Mouse (Mus musculus): Measurements from ENCODE around the gene Actl6a. TPM values are rescaled to one million over a fixed set of nuclear protein-coding genes. Genes with fewer than 3 reads are reported as not detected.
"Not testable (repeated sequence)": the region's sequence is repeated elsewhere in the genome, so short reads cannot be mapped to it uniquely, and the experiment has no call there.

The Actl6a gene
- polyA plus RNA-seq (2014; fragmentation: Nextera tagmentation; extraction: Ambion mirVana) = 235 and 239 TPM in 2 replicates

- WGBS = 85% methylated on average over 9 of the region's 9 CpGs
- not testable (repeated sequence) for H3K4me3 ChIP-seq (ENCODE audit: low read depth, low read length); DNase-seq (ENCODE audit: low spot score); H3K9me3 ChIP-seq (ENCODE audit: control insufficient read depth, low read length); H3K36me3 ChIP-seq (ENCODE audit: control insufficient read depth, insufficient read depth, low read length); H3K4me2 ChIP-seq (replicated peaks; ENCODE audit: low read depth, low read length); H3K27me3 ChIP-seq (ENCODE audit: control insufficient read depth, insufficient read depth, low read length); ATAC-seq (ENCODE audit: low FRiP score); H3K4me1 ChIP-seq (replicated peaks; ENCODE audit: control insufficient read depth, insufficient read depth, low read length); H3K27ac ChIP-seq (ENCODE audit: low read depth, low read length); H3K9ac ChIP-seq (ENCODE audit: low read depth, low read length)
Observed at GRCm38 (mm10) chr3:32705647-32706348, at the start of gene Actl6a. Gene Actl6a (plus strand): TSS chr3:32706298.

GRCm38 (mm10) chr3:32656398-32656994, 49.6 kb upstream of the Actl6a start:
- Histone ChIP-seq H3K4me1 (replicated peaks; ENCODE audit: control insufficient read depth, insufficient read depth, low read length) (no peaks in the 10 kb centered on the region), H3K27ac (ENCODE audit: low read depth, low read length) (no peak overlapping the region), H3K4me3 (ENCODE audit: low read depth, low read length) (no peak overlapping the region), H3K36me3 (ENCODE audit: control insufficient read depth, insufficient read depth, low read length) (no peaks in the 10 kb centered on the region), H3K9me3 (ENCODE audit: control insufficient read depth, low read length) (no peaks in the 10 kb centered on the region), H3K27me3 (ENCODE audit: control insufficient read depth, insufficient read depth, low read length) (no peaks in the 10 kb centered on the region), H3K9ac (ENCODE audit: low read depth, low read length) (no peak overlapping the region), H3K4me2 (replicated peaks; ENCODE audit: low read depth, low read length) (no peak overlapping the region)
- WGBS = 83% methylated on average over 10 of the region's 10 CpGs
- DNase-seq (ENCODE audit: low spot score) (no peak), ATAC-seq (ENCODE audit: low FRiP score) (no peak)

DNA sequence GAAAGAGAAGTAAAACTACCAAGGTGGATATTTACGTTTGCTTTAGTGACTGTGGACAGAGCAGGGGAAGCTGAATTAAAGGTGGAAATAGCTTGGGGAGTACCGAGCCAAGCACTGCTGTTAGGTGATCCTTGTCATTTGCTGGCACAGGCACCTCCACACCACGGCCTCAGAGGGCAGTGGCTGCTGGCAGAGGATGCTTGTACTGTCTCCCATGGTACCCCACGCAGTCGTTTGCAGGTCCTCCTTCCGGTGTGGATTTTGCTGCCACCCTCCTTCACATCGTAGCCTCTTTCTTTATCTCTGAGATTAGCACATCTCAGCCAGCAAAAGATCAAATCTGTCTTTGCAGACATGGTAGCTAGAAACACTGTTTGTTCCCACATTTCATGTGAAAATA, 47.7 kb upstream of the Actl6a start:
- no peak overlapping the region for H3K4me2 ChIP-seq (replicated peaks; ENCODE audit: low read depth, low read length)
- H3K36me3 ChIP-seq (ENCODE audit: control insufficient read depth, insufficient read depth, low read length) = no peaks in the 10 kb centered on the region
- ATAC-seq (ENCODE audit: low FRiP score) (no peak), DNase-seq (ENCODE audit: low spot score) (no peak)
- H3K27me3 ChIP-seq (ENCODE audit: control insufficient read depth, insufficient read depth, low read length) = no peaks in the 10 kb centered on the region
- no peak overlapping the region for H3K9ac ChIP-seq (ENCODE audit: low read depth, low read length)
- H3K4me3 ChIP-seq (ENCODE audit: low read depth, low read length) = no peak overlapping the region
- H3K9me3 ChIP-seq (ENCODE audit: control insufficient read depth, low read length) = no peaks in the 10 kb centered on the region
- WGBS = 87% methylated on average over 7 of the region's 7 CpGs
- no peaks in the 10 kb centered on the region for H3K4me1 ChIP-seq (replicated peaks; ENCODE audit: control insufficient read depth, insufficient read depth, low read length)
- no peak overlapping the region for H3K27ac ChIP-seq (ENCODE audit: low read depth, low read length)

GRCm38 (mm10) chr3:32658821-32659220, 47.3 kb upstream of the Actl6a start:
- Histone ChIP-seq H3K9me3 (ENCODE audit: control insufficient read depth, low read length) (no peaks in the 10 kb centered on the region), H3K9ac (ENCODE audit: low read depth, low read length) (no peak overlapping the region), H3K4me1 (replicated peaks; ENCODE audit: control insufficient read depth, insufficient read depth, low read length) (no peaks in the 10 kb centered on the region), H3K4me3 (ENCODE audit: low read depth, low read length) (no peak overlapping the region), H3K27me3 (ENCODE audit: control insufficient read depth, insufficient read depth, low read length) (no peaks in the 10 kb centered on the region), H3K36me3 (ENCODE audit: control insufficient read depth, insufficient read depth, low read length) (no peaks in the 10 kb centered on the region), H3K4me2 (replicated peaks; ENCODE audit: low read depth, low read length) (no peak overlapping the region), H3K27ac (ENCODE audit: low read depth, low read length) (no peak overlapping the region)
- no peak for DNase-seq (ENCODE audit: low spot score)
- ATAC-seq (ENCODE audit: low FRiP score) = no peak
- WGBS = 84% methylated on average over 16 of the region's 16 CpGs

GRCm38 (mm10) chr3:32659506-32659905, 46.6 kb upstream of the Actl6a start:
- Histone ChIP-seq H3K9ac (ENCODE audit: low read depth, low read length) (no peak overlapping the region), H3K9me3 (ENCODE audit: control insufficient read depth, low read length) (no peaks in the 10 kb centered on the region), H3K36me3 (ENCODE audit: control insufficient read depth, insufficient read depth, low read length) (no peaks in the 10 kb centered on the region), H3K27me3 (ENCODE audit: control insufficient read depth, insufficient read depth, low read length) (no peaks in the 10 kb centered on the region), H3K4me3 (ENCODE audit: low read depth, low read length) (no peak overlapping the region), H3K4me2 (replicated peaks; ENCODE audit: low read depth, low read length) (no peak overlapping the region), H3K4me1 (replicated peaks; ENCODE audit: control insufficient read depth, insufficient read depth, low read length) (no peaks in the 10 kb centered on the region), H3K27ac (ENCODE audit: low read depth, low read length) (no peak overlapping the region)
- DNase-seq (ENCODE audit: low spot score) (no peak), ATAC-seq (ENCODE audit: low FRiP score) (no peak)
- WGBS = 93% methylated on average over 2 of the region's 2 CpGs

- H3K4me3 ChIP-seq (ENCODE audit: low read depth, low read length) = no peak overlapping the region
- WGBS = 51% methylated on average over 8 of the region's 8 CpGs
- H3K4me1 ChIP-seq (replicated peaks; ENCODE audit: control insufficient read depth, insufficient read depth, low read length) = no peaks in the 10 kb centered on the region
- no peak overlapping the region for H3K4me2 ChIP-seq (replicated peaks; ENCODE audit: low read depth, low read length)
- H3K9ac ChIP-seq (ENCODE audit: low read depth, low read length) = no peak overlapping the region
- no peak for ATAC-seq (ENCODE audit: low FRiP score)
- no peaks in the 10 kb centered on the region for H3K36me3 ChIP-seq (ENCODE audit: control insufficient read depth, insufficient read depth, low read length)
- H3K9me3 ChIP-seq (ENCODE audit: control insufficient read depth, low read length) = no peaks in the 10 kb centered on the region
- H3K27ac ChIP-seq (ENCODE audit: low read depth, low read length) = no peak overlapping the region
- no peak for DNase-seq (ENCODE audit: low spot score)
- H3K27me3 ChIP-seq (ENCODE audit: control insufficient read depth, insufficient read depth, low read length) = no peaks in the 10 kb centered on the region
Observed at GRCm38 (mm10) chr3:32660276-32660675, 45.8 kb upstream of the Actl6a start.

DNA sequence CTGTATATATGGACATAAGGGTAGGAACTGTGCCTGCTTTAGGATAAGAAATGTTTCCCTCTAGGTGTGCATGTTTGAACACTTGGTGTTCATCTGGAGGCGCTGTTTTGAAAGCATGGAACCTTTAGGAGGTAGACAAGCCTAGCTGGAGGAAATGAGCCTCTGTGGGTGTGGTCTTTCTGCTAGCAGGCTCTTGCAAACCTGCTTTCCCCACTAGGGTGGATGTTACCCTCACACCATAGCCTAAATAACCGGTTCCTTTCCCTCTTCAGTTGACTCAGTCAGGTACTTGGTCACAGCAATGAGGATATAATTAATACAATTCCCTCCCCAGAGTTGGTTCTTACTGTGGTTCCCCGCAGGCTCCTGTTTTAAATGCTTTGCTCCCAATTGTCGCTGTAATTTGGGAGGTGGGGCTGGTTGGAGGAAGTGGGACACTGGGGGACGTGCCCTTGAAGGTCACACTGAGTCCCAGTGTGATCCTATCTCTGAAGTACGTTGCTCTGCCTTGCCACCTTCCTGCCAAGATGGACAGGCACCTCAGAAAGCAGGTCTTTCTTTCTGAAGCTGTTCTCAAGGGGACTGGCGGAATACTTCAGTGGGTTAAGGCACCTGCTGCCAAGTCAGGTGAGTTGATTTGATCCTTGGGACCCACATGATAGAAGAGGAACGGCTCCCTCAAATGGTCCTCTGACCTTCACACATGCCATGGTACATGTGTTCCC, 45.1 kb upstream of the Actl6a start:
- 63% methylated on average over 8 of the region's 8 CpGs for WGBS
- Histone ChIP-seq H3K27ac (ENCODE audit: low read depth, low read length) (no peak overlapping the region), H3K36me3 (ENCODE audit: control insufficient read depth, insufficient read depth, low read length) (no peaks in the 10 kb centered on the region), H3K27me3 (ENCODE audit: control insufficient read depth, insufficient read depth, low read length) (no peaks in the 10 kb centered on the region), H3K4me3 (ENCODE audit: low read depth, low read length) (no peak overlapping the region), H3K9me3 (ENCODE audit: control insufficient read depth, low read length) (no peaks in the 10 kb centered on the region), H3K4me2 (replicated peaks; ENCODE audit: low read depth, low read length) (no peak overlapping the region), H3K4me1 (replicated peaks; ENCODE audit: control insufficient read depth, insufficient read depth, low read length) (no peaks in the 10 kb centered on the region), H3K9ac (ENCODE audit: low read depth, low read length) (no peak overlapping the region)
- ATAC-seq (ENCODE audit: low FRiP score) = no peak
- DNase-seq (ENCODE audit: low spot score) = no peak

DNA sequence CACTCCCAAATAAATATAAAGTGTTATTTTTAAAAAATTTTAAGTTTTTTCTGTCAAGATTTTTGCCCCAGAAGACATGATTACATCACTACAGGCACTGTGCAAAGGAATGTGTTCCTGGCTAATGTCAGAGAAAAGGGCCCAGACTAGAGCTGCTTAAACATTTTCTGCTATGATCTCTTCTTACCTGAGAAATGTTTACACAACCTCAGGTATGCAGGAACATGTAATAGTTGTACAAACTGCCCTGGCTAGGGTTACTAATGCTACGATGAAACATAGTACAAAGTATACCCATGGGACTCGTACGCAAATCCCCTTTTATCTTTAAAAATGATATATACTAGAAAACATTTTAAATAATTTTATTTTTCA, 44.6 kb upstream of the Actl6a start:
- no peak for DNase-seq (ENCODE audit: low spot score)
- H3K36me3 ChIP-seq (ENCODE audit: control insufficient read depth, insufficient read depth, low read length) = no peaks in the 10 kb centered on the region
- H3K9ac ChIP-seq (ENCODE audit: low read depth, low read length) = no peak overlapping the region
- no peak overlapping the region for H3K4me3 ChIP-seq (ENCODE audit: low read depth, low read length)
- no peak for ATAC-seq (ENCODE audit: low FRiP score)
- no peaks in the 10 kb centered on the region for H3K4me1 ChIP-seq (replicated peaks; ENCODE audit: control insufficient read depth, insufficient read depth, low read length)
- H3K9me3 ChIP-seq (ENCODE audit: control insufficient read depth, low read length) = no peaks in the 10 kb centered on the region
- 88% methylated on average over 3 of the region's 3 CpGs for WGBS
- no peak overlapping the region for H3K27ac ChIP-seq (ENCODE audit: low read depth, low read length)
- H3K27me3 ChIP-seq (ENCODE audit: control insufficient read depth, insufficient read depth, low read length) = no peaks in the 10 kb centered on the region
- H3K4me2 ChIP-seq (replicated peaks; ENCODE audit: low read depth, low read length) = no peak overlapping the region

Measured in hindbrain, embryonic 11.5 days (tissue).